Mouse (Mus musculus): ENCODE results near the gene Brap.

Gene Brap

DNA sequence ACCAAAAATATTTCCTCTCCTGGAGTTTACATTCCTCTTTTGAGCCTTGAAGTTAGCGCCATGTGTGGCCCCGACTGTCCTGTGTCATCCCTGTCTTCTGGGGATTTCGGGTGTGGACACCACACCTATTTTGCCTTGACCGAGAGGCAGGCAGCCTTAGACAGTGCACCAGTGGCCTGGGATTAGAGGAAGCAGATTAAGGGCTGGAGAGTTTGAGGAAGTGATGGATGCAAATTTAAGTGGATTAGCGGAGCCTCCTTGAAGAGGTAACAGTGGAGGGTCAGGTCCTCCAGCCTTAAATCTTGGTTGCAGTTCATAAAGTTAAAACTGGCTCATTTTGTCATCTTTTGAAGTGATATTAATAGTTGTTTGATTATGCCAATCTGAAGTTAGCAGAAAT, 58.1 kb downstream of the Brap start:
- no peak for DNase-seq (ENCODE audit: low spot score)

DNA sequence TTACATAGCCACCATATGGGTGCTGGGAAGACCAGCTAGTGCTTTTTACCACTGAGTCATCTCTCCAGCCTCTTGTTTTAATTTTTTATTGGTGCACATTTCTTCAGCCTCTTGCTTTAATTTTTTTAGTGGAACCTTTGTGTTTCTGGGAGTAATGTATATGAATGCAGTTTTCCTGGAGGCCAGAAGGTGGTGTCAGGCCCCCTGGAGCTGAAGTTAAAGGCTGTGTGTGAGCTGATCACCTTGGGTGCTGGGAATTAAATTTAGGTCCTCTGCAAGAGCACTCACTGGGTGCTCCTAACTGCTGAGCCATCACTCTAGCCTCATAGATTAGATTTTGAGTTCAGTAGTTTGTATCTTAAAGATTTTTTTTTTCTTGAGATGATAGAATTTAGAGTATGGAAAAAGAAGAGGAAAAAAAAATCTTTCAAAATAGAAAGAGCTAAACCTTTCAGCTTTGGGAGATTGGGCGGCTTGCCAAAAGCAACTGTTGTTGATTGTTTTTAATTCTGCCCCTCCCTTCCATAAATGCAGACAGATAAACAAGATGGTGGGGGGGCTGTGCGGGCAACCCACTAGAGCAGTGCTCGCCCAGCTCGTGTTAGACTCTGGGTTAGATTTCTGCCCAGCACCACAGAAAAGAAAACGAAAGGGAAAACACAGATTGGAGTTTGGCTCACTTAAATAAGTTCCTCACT, 60.7 kb downstream of the Brap start:
- no peak for DNase-seq (ENCODE audit: low spot score)

DNA sequence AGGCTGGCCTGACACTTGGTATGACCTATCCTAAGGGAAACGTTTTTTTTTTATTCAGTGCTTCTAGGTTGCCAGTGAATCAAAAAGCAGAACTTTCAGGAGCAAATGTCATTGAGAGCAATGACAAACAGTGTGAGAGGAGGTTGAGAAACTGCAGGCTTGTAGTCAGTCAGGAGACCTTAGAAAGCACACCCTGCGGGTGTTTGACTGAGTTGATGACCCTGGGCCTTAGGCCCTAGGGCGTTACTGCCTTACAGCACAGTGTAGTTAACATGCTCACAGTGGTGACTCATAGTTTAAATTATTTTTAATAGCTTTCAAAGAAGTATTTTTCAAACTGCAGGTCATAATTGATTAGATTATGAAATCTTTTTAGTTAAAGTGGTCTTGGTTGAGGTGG, 61.5 kb downstream of the Brap start:
- DNase-seq (ENCODE audit: low spot score) = no peak

DNA sequence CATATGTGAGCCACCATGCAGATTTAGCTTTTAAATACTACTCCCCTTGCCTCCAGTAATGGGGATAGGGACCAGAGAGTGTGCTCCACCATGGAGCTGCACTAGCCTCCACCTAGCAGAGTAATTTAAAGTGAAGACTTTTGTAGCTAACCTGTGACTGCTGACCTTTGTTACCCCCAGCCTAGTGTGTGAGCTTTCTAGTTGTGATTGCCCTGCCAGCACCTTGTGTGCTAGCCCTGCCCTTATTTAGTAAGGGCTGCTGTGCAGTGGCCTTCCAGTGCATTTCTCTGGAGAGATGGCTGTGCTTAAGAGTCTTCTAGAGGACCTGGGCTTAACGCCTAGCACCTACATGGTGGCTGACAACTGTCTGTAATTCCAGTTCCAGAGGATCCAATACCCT, 64.3 kb downstream of the Brap start:
- DNase-seq (ENCODE audit: low spot score) = no peak

DNA sequence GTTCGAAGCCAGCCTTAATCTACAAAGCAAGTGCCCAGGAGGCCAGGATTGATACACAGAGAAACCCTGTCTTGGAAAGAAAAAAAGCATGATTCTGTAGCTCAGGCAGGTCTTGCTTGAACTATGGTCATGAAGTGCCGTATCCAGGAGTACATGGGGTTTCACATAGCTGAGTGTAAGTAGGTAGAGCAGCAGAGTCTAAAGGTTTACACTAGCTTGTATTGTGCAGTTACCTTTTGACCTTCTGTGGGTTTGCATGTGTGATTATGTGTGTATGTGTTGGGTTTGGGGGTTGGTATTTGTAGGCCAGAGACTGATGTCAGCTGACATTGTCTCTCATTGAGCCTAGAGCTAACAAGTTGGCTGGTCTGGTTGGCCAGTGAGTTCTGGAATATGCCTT, 69.7 kb downstream of the Brap start:
- DNase-seq (ENCODE audit: low spot score) = no peak

DNA sequence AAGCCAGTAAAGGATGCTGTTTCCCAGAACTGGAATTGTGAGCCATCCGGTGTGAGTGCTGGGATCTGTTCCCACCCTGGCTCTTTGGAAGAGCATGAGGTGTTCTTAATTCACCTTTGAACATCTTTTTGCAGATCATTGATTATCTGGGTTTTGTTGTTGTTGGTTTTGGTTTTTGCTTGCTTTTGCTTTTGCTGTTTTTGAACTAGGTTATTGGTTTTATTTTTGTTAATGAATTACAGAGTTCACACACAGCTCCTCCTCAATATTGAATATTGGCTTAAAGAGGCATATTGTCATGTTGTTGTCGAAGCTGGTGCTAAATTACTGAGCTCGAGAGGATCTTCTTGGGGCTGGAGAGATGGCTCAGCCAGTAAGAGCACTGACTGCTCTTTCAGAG, 76.3 kb downstream of the Brap start:
- no peak for DNase-seq (ENCODE audit: low spot score)
